Mouse (Mus musculus): ENCODE results near the gene Trmo. TPM values are rescaled to one million over a fixed set of nuclear protein-coding genes. Genes with fewer than 3 reads are reported as not detected.
A peak's percentile ranks its signal among the peaks of the same experiment; 100 is the strongest.

The Trmo gene
- 8.9 and 10.0 TPM in 2 replicates for polyA plus RNA-seq (2015; fragmentation: Nextera tagmentation; extraction: Ambion mirVana)

DNA sequence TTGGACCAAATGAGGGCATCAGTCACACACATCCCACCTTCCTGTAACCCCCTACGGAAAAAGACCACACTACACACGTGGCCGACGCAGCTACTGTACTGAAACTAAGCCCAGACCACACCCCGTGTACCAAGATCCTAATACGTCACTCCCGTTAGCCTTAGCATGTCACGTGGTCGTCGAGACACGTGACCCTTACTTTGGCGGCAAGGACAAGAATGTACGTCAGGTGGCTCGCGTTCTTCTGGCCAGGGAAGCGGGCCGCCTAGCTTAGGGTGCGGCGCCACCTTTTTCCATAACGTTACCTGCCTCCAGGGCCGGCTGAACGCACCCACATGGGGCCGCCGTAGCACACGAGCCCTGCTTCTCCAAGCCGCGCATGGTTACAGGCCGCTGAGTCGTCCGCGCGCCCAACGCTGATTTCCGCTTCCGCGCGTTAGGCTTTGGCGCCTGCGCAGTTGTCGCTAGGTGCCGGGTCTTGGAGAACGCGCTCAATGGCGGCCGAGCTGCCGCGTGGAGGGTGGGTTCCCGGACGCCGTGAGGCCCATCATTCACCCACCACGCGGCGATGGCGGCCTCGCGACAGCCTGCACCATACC is at the start of gene Trmo:
Trmo (minus strand) TSS at position 425 of the 599 bp plus-strand sequence.
- Histone ChIP-seq H3K9ac (peak within 1 kb of the TSS; percentile 85), H3K4me1 (replicated peaks) (peaks cover 6% of the 10 kb centered on the region), H3K27ac (peak within 1 kb of the TSS; percentile 93), H3K9me3 (no peaks in the 10 kb centered on the region), H3K4me2 (peak within 1 kb of the TSS; percentile 59), H3K36me3 (peaks cover 22% of the 10 kb centered on the region), H3K27me3 (no peaks in the 10 kb centered on the region), H3K4me3 (peak within 1 kb of the TSS; percentile 63)
- WGBS = under 1% methylated on average over 56 of the region's 56 CpGs
- ATAC-seq (ENCODE audit: low FRiP score) = peak; percentile 98

DNA sequence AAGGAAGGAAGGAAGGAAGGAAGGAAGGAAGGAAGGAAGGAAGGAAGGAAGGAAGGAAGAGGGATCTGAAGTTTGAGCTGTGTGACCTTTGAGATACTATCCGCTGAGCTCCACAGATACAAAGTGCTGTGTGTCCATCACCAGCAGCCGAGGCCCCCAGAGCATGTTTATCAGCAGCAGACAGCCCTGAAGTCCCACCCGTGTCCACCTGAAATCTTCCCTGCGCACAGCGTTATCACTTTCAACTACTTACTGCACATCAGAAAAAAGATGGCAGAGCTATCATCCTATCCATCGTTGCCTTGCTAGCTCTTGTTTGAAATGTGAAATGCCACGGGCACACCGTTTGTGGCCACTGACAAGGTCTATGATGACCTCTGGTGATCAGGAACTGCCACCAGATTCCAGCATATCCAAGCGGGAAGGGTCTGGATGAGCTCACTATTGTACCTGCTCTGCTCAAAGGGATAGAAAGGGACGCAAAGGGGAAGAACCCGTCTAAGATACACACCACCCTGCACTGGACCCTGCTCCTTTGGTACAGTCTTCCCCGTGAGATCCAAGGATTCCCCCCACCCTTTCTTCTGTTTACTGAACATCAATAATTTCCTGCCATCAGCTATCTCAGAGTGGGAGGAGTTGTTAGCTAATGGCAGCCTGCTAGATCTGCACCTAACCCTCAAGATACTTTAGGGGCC is 43.3 kb upstream of the Trmo start:
- Histone ChIP-seq H3K4me1 (replicated peaks) (peaks cover 6% of the 10 kb centered on the region; the same call in 1 of the 2 replicates), H3K9ac (no peak overlapping the region), H3K9me3 (no peaks in the 10 kb centered on the region), H3K36me3 (no peaks in the 10 kb centered on the region), H3K4me2 (no peak overlapping the region), H3K27ac (no peak overlapping the region), H3K27me3 (no peaks in the 10 kb centered on the region), H3K4me3 (no peak overlapping the region)
- no peak for ATAC-seq (ENCODE audit: low FRiP score)
- 89% methylated on average over 12 of the region's 12 CpGs for WGBS

DNA sequence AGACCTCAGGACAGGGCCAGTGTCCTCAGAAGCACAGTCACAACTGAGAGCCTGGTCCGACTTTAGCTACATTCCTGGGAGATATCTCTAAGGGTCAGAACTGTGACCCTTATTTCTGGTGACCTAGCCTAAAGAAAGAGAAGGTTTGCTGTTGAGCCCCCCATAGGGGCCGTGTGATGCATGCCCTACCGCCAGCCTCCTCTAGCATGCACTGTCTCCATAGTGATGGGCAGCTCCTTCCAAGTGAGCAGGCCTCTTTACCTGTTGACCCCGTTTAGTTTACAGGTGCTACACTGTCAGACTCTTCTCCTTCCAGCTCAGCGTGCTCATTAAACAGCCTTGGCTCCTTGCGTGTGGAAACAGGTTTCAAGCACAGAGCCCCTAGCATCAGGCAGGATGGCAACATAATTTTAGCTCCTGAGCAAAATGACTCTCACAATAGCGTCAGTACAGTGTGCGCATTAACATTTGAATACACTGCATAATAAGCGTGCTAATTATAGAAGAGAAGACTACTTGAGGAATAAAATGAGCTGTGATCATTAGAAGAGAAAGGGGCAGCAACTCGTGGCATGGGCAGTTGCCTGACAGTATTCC is 39.8 kb upstream of the Trmo start:
- no peaks in the 10 kb centered on the region for H3K9me3 ChIP-seq
- no peaks in the 10 kb centered on the region for H3K27me3 ChIP-seq
- H3K4me1 ChIP-seq (replicated peaks) = peaks cover 6% of the 10 kb centered on the region; the same call in 1 of the 2 replicates
- 34% methylated on average over 10 of the region's 10 CpGs for WGBS
- H3K4me2 ChIP-seq = no peak overlapping the region
- H3K9ac ChIP-seq = no peak overlapping the region
- H3K4me3 ChIP-seq = no peak overlapping the region
- no peak for ATAC-seq (ENCODE audit: low FRiP score)
- no peaks in the 10 kb centered on the region for H3K36me3 ChIP-seq
- no peak overlapping the region for H3K27ac ChIP-seq

DNA sequence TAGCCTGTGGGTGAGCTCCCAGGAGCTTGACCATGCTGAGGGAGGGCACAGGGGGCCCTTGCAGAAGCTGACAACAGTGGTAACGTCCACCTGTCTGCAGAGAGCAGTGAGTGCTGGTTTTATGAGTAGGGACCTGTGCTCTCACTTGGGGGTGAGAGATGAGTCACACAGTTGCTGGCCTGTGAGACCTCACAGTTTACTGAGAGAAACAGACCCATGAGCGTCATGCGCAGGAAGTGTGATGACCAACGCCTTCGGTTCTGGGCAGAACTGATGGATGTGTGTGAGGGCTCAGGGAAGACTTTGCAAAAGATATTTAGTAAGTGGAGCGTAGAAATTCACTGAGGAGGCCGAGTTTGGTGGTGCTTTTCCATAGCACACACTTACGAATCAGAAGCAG is 33.4 kb upstream of the Trmo start:
- no peak for ATAC-seq (ENCODE audit: low FRiP score)
- 87% methylated on average over 8 of the region's 8 CpGs for WGBS
- no peak overlapping the region for H3K4me3 ChIP-seq
- no peaks in the 10 kb centered on the region for H3K4me1 ChIP-seq (replicated peaks)
- H3K36me3 ChIP-seq = no peaks in the 10 kb centered on the region
- no peak overlapping the region for H3K4me2 ChIP-seq
- no peak overlapping the region for H3K9ac ChIP-seq
- no peaks in the 10 kb centered on the region for H3K27me3 ChIP-seq
- H3K27ac ChIP-seq = no peak overlapping the region
- H3K9me3 ChIP-seq = no peaks in the 10 kb centered on the region

DNA sequence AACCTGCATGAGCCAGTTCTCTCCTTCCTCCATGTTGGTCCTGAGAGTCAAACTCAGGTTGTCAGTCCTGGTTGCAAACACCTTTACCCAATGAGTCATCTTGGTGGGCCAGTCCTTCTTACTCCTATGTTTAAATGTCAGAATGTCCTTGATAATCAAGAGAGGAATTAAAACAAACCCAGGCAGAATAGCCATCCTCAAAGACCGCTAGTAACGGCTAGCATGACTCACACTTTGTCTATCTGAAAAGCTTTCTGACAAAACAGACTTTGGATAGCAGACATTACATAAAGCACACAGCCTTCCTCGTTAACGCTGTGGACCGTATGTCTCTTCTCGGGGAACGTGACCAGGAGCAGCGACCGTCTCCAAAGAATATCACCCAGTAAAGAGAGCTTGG is 29.6 kb upstream of the Trmo start:
- Histone ChIP-seq H3K9me3 (no peaks in the 10 kb centered on the region), H3K4me3 (no peak overlapping the region), H3K9ac (no peak overlapping the region), H3K36me3 (no peaks in the 10 kb centered on the region), H3K27ac (no peak overlapping the region), H3K4me1 (replicated peaks) (no peaks in the 10 kb centered on the region), H3K4me2 (no peak overlapping the region), H3K27me3 (no peaks in the 10 kb centered on the region)
- no peak for ATAC-seq (ENCODE audit: low FRiP score)
- WGBS = 89% methylated on average over 9 of the region's 9 CpGs

DNA sequence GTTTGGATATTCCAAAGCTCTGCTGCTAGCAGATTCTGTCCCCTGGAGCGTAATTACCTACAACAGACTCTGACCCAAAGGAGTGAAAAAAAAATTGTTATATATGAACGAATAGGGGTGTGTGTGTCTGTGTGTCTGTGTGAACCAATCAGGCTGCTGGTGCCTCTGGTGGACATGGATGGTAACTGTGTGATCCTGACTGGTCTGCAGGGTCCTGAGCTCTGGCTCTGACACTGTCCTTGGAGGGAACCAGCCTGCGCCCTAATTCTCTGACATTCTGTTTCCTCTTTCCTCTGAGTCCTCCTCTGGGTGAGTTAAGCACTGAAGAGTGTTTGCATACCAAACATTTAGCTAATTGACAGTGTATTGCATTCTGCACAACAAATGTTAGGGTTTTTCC is 28.3 kb upstream of the Trmo start:
- ATAC-seq (ENCODE audit: low FRiP score) = no peak
- Histone ChIP-seq H3K9me3 (no peaks in the 10 kb centered on the region), H3K27ac (no peak overlapping the region), H3K27me3 (0 out of 2 replicates have a peak, but pooled peaks cover 3% of the 10 kb centered on the region), H3K9ac (no peak overlapping the region), H3K4me2 (no peak overlapping the region), H3K4me1 (replicated peaks) (no peaks in the 10 kb centered on the region), H3K36me3 (no peaks in the 10 kb centered on the region), H3K4me3 (no peak overlapping the region)
- 69% methylated on average over 3 of the region's 3 CpGs for WGBS

DNA sequence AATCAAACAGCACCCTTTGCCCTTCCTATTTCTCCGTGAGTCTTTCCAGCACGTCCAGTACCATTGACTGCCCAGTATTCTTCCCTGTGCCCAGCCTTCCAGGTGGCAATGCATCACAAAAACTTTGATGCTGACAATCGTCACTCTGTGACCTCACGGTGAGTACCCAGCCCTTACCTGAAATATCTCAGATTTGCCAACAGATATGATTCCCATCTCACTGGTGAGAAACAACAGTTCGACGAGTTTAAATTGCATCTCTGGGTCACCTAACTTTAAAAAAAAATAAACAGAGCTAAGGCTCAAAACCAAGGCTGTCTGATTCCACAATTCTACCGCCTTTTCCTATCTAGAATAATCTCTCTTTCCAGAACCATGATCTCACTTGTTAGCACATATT is 24.2 kb upstream of the Trmo start, which contains the start of gene Hemgn:
Hemgn (minus strand) TSS at position 101 of the 400 bp plus-strand sequence.
- 84% methylated on average over 7 of the region's 7 CpGs for WGBS
- Histone ChIP-seq H3K4me1 (replicated peaks) (no peaks in the 10 kb centered on the region), H3K27ac (no peak within 1 kb of the TSS), H3K9ac (no peak within 1 kb of the TSS), H3K27me3 (0 out of 2 replicates have a peak, but pooled peaks cover 3% of the 10 kb centered on the region), H3K36me3 (no peaks in the 10 kb centered on the region), H3K4me3 (no peak within 1 kb of the TSS), H3K4me2 (no peak within 1 kb of the TSS), H3K9me3 (no peaks in the 10 kb centered on the region)
- ATAC-seq (ENCODE audit: low FRiP score) = no peak

DNA sequence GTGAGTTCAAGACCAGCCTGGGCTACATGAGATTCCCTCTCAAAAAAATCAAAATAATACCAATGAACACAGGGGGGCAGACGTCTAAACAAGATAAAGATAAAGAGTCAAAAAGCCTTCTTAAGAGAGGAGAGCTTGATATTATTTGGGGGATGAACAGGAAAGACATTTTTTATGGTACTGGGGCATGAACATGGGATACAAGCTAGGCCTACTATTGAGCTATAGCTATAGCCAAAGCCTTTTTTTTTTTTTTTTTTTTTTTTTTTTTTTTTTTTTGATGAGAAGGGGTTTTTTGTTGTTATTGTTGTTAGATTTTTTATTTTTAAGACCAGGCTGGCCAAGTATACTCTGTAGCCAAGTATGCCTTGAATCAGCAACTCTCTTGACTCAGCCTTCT is 22.9 kb upstream of the Trmo start:
- H3K27me3 ChIP-seq = 0 out of 2 replicates have a peak, but pooled peaks cover 3% of the 10 kb centered on the region
- H3K4me3 ChIP-seq = no peak overlapping the region
- H3K9me3 ChIP-seq = no peaks in the 10 kb centered on the region
- H3K4me2 ChIP-seq = no peak overlapping the region
- H3K4me1 ChIP-seq (replicated peaks) = no peaks in the 10 kb centered on the region
- no peak overlapping the region for H3K27ac ChIP-seq
- H3K9ac ChIP-seq = no peak overlapping the region
- H3K36me3 ChIP-seq = no peaks in the 10 kb centered on the region
- 69% methylated on average over 1 of the region's 1 CpGs for WGBS
- ATAC-seq (ENCODE audit: low FRiP score) = no peak

DNA sequence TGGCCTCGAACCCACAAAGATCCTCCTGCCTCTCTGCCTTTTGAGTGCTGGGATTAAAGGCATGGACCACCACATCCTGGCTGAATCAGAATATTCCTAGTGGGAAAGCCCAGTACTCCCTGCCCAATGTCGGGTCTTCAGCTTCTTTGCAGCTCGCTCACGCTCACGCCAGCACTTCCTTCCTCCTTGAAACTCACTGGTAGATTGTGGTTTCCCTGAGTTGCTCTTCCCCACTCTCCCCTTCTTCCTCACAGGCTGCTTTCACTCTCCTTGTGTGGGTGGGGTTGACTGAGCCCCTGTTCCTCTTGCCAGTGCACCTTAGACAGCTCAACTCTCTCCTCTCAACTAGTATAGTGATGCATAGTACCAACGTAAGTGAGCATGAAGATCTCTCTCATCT is 22.3 kb upstream of the Trmo start:
- Histone ChIP-seq H3K27ac (no peak overlapping the region), H3K9me3 (no peaks in the 10 kb centered on the region), H3K4me2 (no peak overlapping the region), H3K27me3 (0 out of 2 replicates have a peak, but pooled peaks cover 3% of the 10 kb centered on the region), H3K9ac (no peak overlapping the region), H3K4me1 (replicated peaks) (no peaks in the 10 kb centered on the region), H3K36me3 (no peaks in the 10 kb centered on the region), H3K4me3 (no peak overlapping the region)
- WGBS = 83% methylated on average over 6 of the region's 6 CpGs
- no peak for ATAC-seq (ENCODE audit: low FRiP score)

DNA sequence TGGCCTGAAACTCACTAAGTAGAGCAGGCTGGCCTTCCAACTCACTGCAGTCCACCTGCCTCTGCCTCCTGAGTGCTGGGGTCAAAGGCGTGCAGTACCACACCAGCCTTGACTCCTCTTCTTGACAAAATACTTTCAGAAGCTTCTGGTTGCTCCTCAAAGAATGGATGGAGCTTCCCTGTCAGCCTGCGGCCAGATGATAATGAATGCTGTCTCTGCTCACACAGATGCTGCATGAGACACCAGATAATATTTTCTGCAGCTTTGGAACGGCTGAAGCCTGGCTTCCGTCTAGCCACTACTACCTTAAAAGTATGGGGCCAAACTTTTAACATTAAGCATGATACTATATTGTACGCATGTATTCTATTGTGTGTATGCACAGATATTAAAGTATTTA is 21.4 kb upstream of the Trmo start:
- Histone ChIP-seq H3K4me2 (no peak overlapping the region), H3K27me3 (0 out of 2 replicates have a peak, but pooled peaks cover 3% of the 10 kb centered on the region), H3K36me3 (no peaks in the 10 kb centered on the region), H3K9ac (no peak overlapping the region), H3K4me3 (no peak overlapping the region), H3K9me3 (no peaks in the 10 kb centered on the region), H3K27ac (no peak overlapping the region), H3K4me1 (replicated peaks) (no peaks in the 10 kb centered on the region)
- ATAC-seq (ENCODE audit: low FRiP score) = no peak
- WGBS = 92% methylated on average over 5 of the region's 5 CpGs

DNA sequence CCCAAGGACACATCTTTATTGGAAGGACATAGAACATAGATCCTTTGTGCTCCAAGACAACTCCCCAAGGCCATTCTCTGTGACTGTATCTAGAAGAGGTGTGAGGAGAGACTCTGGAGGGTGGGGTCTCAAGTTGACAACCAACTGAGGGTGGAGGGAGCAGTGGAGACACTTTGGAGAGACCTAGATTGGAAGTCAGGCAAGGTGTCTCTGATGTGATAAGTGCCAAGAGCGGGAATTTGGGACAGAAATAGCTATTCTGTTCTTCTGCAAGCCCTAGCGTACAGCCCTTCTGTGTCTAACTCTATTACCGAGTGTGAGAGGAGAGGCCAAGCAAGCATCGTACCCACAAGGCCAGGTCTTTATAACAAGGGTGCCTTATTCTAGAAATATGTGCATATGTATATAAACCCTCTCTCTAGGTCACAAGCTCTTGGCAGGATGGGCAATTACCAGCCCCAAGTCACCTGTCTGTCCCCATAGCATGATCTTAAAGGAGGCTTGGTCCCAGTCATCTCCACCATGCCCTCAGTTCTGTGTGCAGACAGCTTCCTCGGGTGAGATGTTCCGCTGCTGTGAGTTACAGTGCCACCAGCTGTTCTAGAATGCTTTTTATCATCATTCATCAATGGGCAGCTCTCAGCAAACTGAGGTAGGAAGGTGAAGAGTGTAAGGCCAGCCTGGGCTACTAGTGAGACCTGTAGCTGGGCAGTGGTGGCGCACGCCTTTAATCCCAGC is 17.9 kb upstream of the Trmo start:
- no peak for ATAC-seq (ENCODE audit: low FRiP score)
- H3K27me3 ChIP-seq = no peaks in the 10 kb centered on the region

More for the DNA sequence above, 17.9 kb upstream of the Trmo start:
- Histone ChIP-seq H3K4me3 (no peak overlapping the region), H3K36me3 (no peaks in the 10 kb centered on the region), H3K27ac (no peak overlapping the region), H3K4me1 (replicated peaks) (no peaks in the 10 kb centered on the region), H3K4me2 (no peak overlapping the region), H3K9me3 (no peaks in the 10 kb centered on the region), H3K9ac (no peak overlapping the region)
- WGBS = 92% methylated on average over 8 of the region's 8 CpGs
